Mouse (Mus musculus) thymus, adult 2 months (tissue): ENCODE data around the gene Stard5. TPM values are rescaled to one million over a fixed set of nuclear protein-coding genes. Genes with fewer than 3 reads are reported as not detected.

Experiments used
- DNase-seq: peaks from one replicate; pipeline ENCODE4 v3.0.0; 2021
- H3K27ac ChIP-seq: fragments of 200-500 bp; 2 replicates; pipeline ENCODE4 v1.5.1; 2012; ENCODE audit warnings: low read length, control low read depth; ENCODE audit not compliant: control insufficient read depth, insufficient read depth
- H3K27me3 ChIP-seq: fragments of 200-500 bp; 2 replicates; pipeline ENCODE4 v1.6.1; 2012; ENCODE audit warnings: mild to moderate bottlenecking, low read length, moderate library complexity, mixed read lengths; ENCODE audit not compliant: control insufficient read depth, insufficient read depth
- H3K36me3 ChIP-seq: fragments of 200-500 bp; 2 replicates; pipeline ENCODE4 v1.6.1; 2012; ENCODE audit warnings: mild to moderate bottlenecking, low read length, moderate library complexity; ENCODE audit not compliant: control insufficient read depth, insufficient read depth
- H3K4me1 ChIP-seq: fragments of 200-500 bp; replicated peaks from 2 replicates; pipeline ENCODE4 v1.6.1; 2012; ENCODE audit warnings: low read length; ENCODE audit not compliant: control insufficient read depth, insufficient read depth
- H3K4me3 ChIP-seq: fragments of 200-500 bp; 2 replicates; pipeline ENCODE4 v1.5.1; 2012; ENCODE audit warnings: mild to moderate bottlenecking, low read length, control low read depth, moderate library complexity; ENCODE audit not compliant: control insufficient read depth, insufficient read depth
- CTCF ChIP-seq: fragments of 200-500 bp; IDR thresholded peaks from 2 replicates; pipeline ENCODE4 v1.5.1; 2012; ENCODE audit warnings: mild to moderate bottlenecking, control low read depth, low read length, moderate library complexity, borderline replicate concordance; ENCODE audit not compliant: control insufficient read depth, poor library complexity, insufficient read depth; ENCODE audit errors: extremely low read depth
- POLR2A ChIP-seq: fragments of 200-500 bp; IDR thresholded peaks from 2 replicates; pipeline ENCODE4 v1.6.1; 2012; ENCODE audit warnings: mild to moderate bottlenecking, low read length, control low read depth, moderate library complexity; ENCODE audit not compliant: control insufficient read depth, poor library complexity, insufficient read depth; ENCODE audit errors: extremely low read depth
- WGBS: fragments of 180-500 bp; shearing (Covaris S2); methylation state at CpG from one replicate; pipeline ENCODE4 v1.1.7; 2018; 5-methylcytosine and 5-hydroxymethylcytosine counted together
- polyA plus RNA-seq: library from polyadenylated mRNA; depleted of rRNA; stranded (reverse); fragments of >200 nt; gene quantifications from 2 replicates; pipeline ENCODE4 v1.2.3, GENCODE M21; 2012

The Stard5 gene
- polyA plus RNA-seq, 1 experiment: 17.8 TPM

GRCm38 (mm10) chr7:83660273-83660691 is 28.5 kb downstream of the Stard5 start:
- WGBS: 18% methylated on average over 11 of the region's 11 CpGs

GRCm38 (mm10) chr7:83661031-83661430 is 29.3 kb downstream of the Stard5 start:
- H3K27me3 ChIP-seq: no peaks in the 10 kb centered on the region
- peak overlapping the region; percentile 95 for H3K27ac ChIP-seq
- H3K36me3 ChIP-seq: no peaks in the 10 kb centered on the region
- no peak for TF ChIP-seq CTCF
- TF ChIP-seq POLR2A: no peak
- DNase-seq: peak; percentile 77
- peaks cover 44% of the 10 kb centered on the region for H3K4me1 ChIP-seq
- H3K4me3 ChIP-seq: peak overlapping the region; percentile 34
- WGBS: 10% methylated on average over 10 of the region's 10 CpGs

More at GRCm38 (mm10) chr7:83660273-83660691, 28.5 kb downstream of the Stard5 start:
- Histone ChIP-seq H3K36me3 (no peaks in the 10 kb centered on the region), H3K27ac (peak overlapping the region; percentile 95), H3K4me1 (peaks cover 46% of the 10 kb centered on the region), H3K27me3 (no peaks in the 10 kb centered on the region), H3K4me3 (peak overlapping the region; percentile 34; the same call in 1 of the 2 replicates)
- TF ChIP-seq CTCF (no peak), POLR2A (no peak)
- DNase-seq: peak; percentile 84

GRCm38 (mm10) chr7:83661763-83662162 is 30.0 kb downstream of the Stard5 start:
- H3K4me1 ChIP-seq: peaks cover 38% of the 10 kb centered on the region
- no peaks in the 10 kb centered on the region for H3K27me3 ChIP-seq
- H3K27ac ChIP-seq: peak overlapping the region; percentile 95
- 55% methylated on average over 3 of the region's 3 CpGs for WGBS
- no peaks in the 10 kb centered on the region for H3K36me3 ChIP-seq
- DNase-seq: no peak
- no peak for TF ChIP-seq POLR2A
- no peak for TF ChIP-seq CTCF
- no peak overlapping the region for H3K4me3 ChIP-seq

- peaks cover 37% of the 10 kb centered on the region for H3K4me1 ChIP-seq
- H3K36me3 ChIP-seq: no peaks in the 10 kb centered on the region
- no peak for TF ChIP-seq POLR2A
- TF ChIP-seq CTCF: no peak
- H3K27ac ChIP-seq: no peak overlapping the region
- no peaks in the 10 kb centered on the region for H3K27me3 ChIP-seq
- no peak for DNase-seq
- H3K4me3 ChIP-seq: no peak overlapping the region
- WGBS: 86% methylated on average over 6 of the region's 6 CpGs
Measured at GRCm38 (mm10) chr7:83662711-83663375, 31.1 kb downstream of the Stard5 start.

GRCm38 (mm10) chr7:83666087-83666595 is 34.4 kb downstream of the Stard5 start:
- WGBS: 96% methylated on average over 4 of the region's 4 CpGs
- Histone ChIP-seq H3K27ac (no peak overlapping the region), H3K27me3 (no peaks in the 10 kb centered on the region), H3K4me3 (no peak overlapping the region), H3K4me1 (peaks cover 18% of the 10 kb centered on the region), H3K36me3 (no peaks in the 10 kb centered on the region)
- DNase-seq: no peak
- TF ChIP-seq CTCF (no peak), POLR2A (no peak)

- no peak overlapping the region for H3K27ac ChIP-seq
- no peaks in the 10 kb centered on the region for H3K27me3 ChIP-seq
- TF ChIP-seq POLR2A (no peak), CTCF (no peak)
- DNase-seq: peak; percentile 0
- WGBS: 95% methylated on average over 5 of the region's 5 CpGs
- H3K36me3 ChIP-seq: no peaks in the 10 kb centered on the region
- H3K4me1 ChIP-seq: peaks cover 5% of the 10 kb centered on the region
- H3K4me3 ChIP-seq: no peak overlapping the region
Measured at GRCm38 (mm10) chr7:83667936-83668645, 36.3 kb downstream of the Stard5 start.
